Mouse (Mus musculus): ENCODE measurements around the gene Itm2b. TPM values are rescaled to one million over a fixed set of nuclear protein-coding genes. Genes with fewer than 3 reads are reported as not detected.

Gene Itm2b
- polyA plus RNA-seq, 2 experiments = 533 to 997 TPM

- H3K4me2 ChIP-seq (replicated peaks; ENCODE audit: low read depth, low read length, severe bottlenecking) = no peak overlapping the region
- no peaks in the 10 kb centered on the region for H3K27me3 ChIP-seq (ENCODE audit: control insufficient read depth, insufficient read depth, low read length)
- WGBS = 95% methylated on average over 11 of the region's 11 CpGs
- DNase-seq (ENCODE audit: low spot score) (no peak), ATAC-seq (ENCODE audit: low FRiP score, low read depth) (no peak)
- no peaks in the 10 kb centered on the region for H3K9me3 ChIP-seq (ENCODE audit: control insufficient read depth, low read length)
- peaks cover 97% of the 10 kb centered on the region for H3K36me3 ChIP-seq (ENCODE audit: control insufficient read depth, insufficient read depth, low read length)
- H3K9ac ChIP-seq (ENCODE audit: low read depth, low read length, severe bottlenecking) = no peak overlapping the region
- no peaks in the 10 kb centered on the region for H3K4me1 ChIP-seq (ENCODE audit: control insufficient read depth, insufficient read depth, low read length)
- H3K4me3 ChIP-seq (replicated peaks; ENCODE audit: low read length) = no peak overlapping the region
- TF ChIP-seq POLR2A (IDR thresholded peaks at IDR 0.05; ENCODE audit: borderline replicate concordance, extremely low read depth, insufficient read depth, insufficient read length) = no peak
- H3K27ac ChIP-seq (replicated peaks; ENCODE audit: low read depth, low read length) = no peak overlapping the region
Observed at GRCm38 (mm10) chr14:73363782-73364181, 21.3 kb downstream of the Itm2b start.

- H3K36me3 ChIP-seq (ENCODE audit: control insufficient read depth, insufficient read depth, low read length) = peaks cover 50% of the 10 kb centered on the region
- H3K4me2 ChIP-seq (replicated peaks; ENCODE audit: low read depth, low read length, severe bottlenecking) = no peak overlapping the region
- H3K27ac ChIP-seq (replicated peaks; ENCODE audit: low read depth, low read length) = no peak overlapping the region
- H3K4me1 ChIP-seq (ENCODE audit: control insufficient read depth, insufficient read depth, low read length) = no peaks in the 10 kb centered on the region
- H3K9ac ChIP-seq (ENCODE audit: low read depth, low read length, severe bottlenecking) = no peak overlapping the region
- DNase-seq (ENCODE audit: low spot score) (no peak), ATAC-seq (ENCODE audit: low FRiP score, low read depth) (no peak)
- no peaks in the 10 kb centered on the region for H3K9me3 ChIP-seq (ENCODE audit: control insufficient read depth, low read length)
- H3K4me3 ChIP-seq (replicated peaks; ENCODE audit: low read length) = no peak overlapping the region
- 92% methylated on average over 8 of the region's 8 CpGs for WGBS
- no peaks in the 10 kb centered on the region for H3K27me3 ChIP-seq (ENCODE audit: control insufficient read depth, insufficient read depth, low read length)
- TF ChIP-seq POLR2A (IDR thresholded peaks at IDR 0.05; ENCODE audit: borderline replicate concordance, extremely low read depth, insufficient read depth, insufficient read length) = no peak
Observed at GRCm38 (mm10) chr14:73354700-73355099, 30.4 kb downstream of the Itm2b start.

GRCm38 (mm10) chr14:73351118-73351517 is 34.0 kb downstream of the Itm2b start:
- ATAC-seq (ENCODE audit: low FRiP score, low read depth) = no peak
- TF ChIP-seq POLR2A (IDR thresholded peaks at IDR 0.05; ENCODE audit: borderline replicate concordance, extremely low read depth, insufficient read depth, insufficient read length) = no peak
- no peaks in the 10 kb centered on the region for H3K27me3 ChIP-seq (ENCODE audit: control insufficient read depth, insufficient read depth, low read length)
- no peak for DNase-seq (ENCODE audit: low spot score)
- no peak overlapping the region for H3K4me3 ChIP-seq (replicated peaks; ENCODE audit: low read length)
- H3K36me3 ChIP-seq (ENCODE audit: control insufficient read depth, insufficient read depth, low read length) = peaks cover 18% of the 10 kb centered on the region; the same call in 1 of the 2 replicates
- WGBS = 96% methylated on average over 5 of the region's 5 CpGs
- no peak overlapping the region for H3K27ac ChIP-seq (replicated peaks; ENCODE audit: low read depth, low read length)
- H3K9ac ChIP-seq (ENCODE audit: low read depth, low read length, severe bottlenecking) = no peak overlapping the region
- no peak overlapping the region for H3K4me2 ChIP-seq (replicated peaks; ENCODE audit: low read depth, low read length, severe bottlenecking)
- no peaks in the 10 kb centered on the region for H3K4me1 ChIP-seq (ENCODE audit: control insufficient read depth, insufficient read depth, low read length)
- H3K9me3 ChIP-seq (ENCODE audit: control insufficient read depth, low read length) = no peaks in the 10 kb centered on the region

GRCm38 (mm10) chr14:73350029-73350428 is 35.1 kb downstream of the Itm2b start:
- no peak overlapping the region for H3K9ac ChIP-seq (ENCODE audit: low read depth, low read length, severe bottlenecking)
- ATAC-seq (ENCODE audit: low FRiP score, low read depth) (no peak), DNase-seq (ENCODE audit: low spot score) (no peak)
- WGBS = 75% methylated on average over 1 of the region's 1 CpGs
- no peak for TF ChIP-seq POLR2A (IDR thresholded peaks at IDR 0.05; ENCODE audit: borderline replicate concordance, extremely low read depth, insufficient read depth, insufficient read length)
- no peak overlapping the region for H3K4me3 ChIP-seq (replicated peaks; ENCODE audit: low read length)
- H3K27me3 ChIP-seq (ENCODE audit: control insufficient read depth, insufficient read depth, low read length) = no peaks in the 10 kb centered on the region
- H3K36me3 ChIP-seq (ENCODE audit: control insufficient read depth, insufficient read depth, low read length) = 0 out of 2 replicates have a peak, but pooled peaks cover 7% of the 10 kb centered on the region
- no peak overlapping the region for H3K4me2 ChIP-seq (replicated peaks; ENCODE audit: low read depth, low read length, severe bottlenecking)
- H3K27ac ChIP-seq (replicated peaks; ENCODE audit: low read depth, low read length) = no peak overlapping the region
- H3K9me3 ChIP-seq (ENCODE audit: control insufficient read depth, low read length) = no peaks in the 10 kb centered on the region
- no peaks in the 10 kb centered on the region for H3K4me1 ChIP-seq (ENCODE audit: control insufficient read depth, insufficient read depth, low read length)

- no peak overlapping the region for H3K4me3 ChIP-seq (replicated peaks; ENCODE audit: low read length)
- no peak overlapping the region for H3K27ac ChIP-seq (replicated peaks; ENCODE audit: low read depth, low read length)
- H3K4me2 ChIP-seq (replicated peaks; ENCODE audit: low read depth, low read length, severe bottlenecking) = no peak overlapping the region
- WGBS = 57% methylated on average over 7 of the region's 7 CpGs
- no peaks in the 10 kb centered on the region for H3K4me1 ChIP-seq (ENCODE audit: control insufficient read depth, insufficient read depth, low read length)
- H3K9ac ChIP-seq (ENCODE audit: low read depth, low read length, severe bottlenecking) = no peak overlapping the region
- 0 out of 2 replicates have a peak, but pooled peaks cover 3% of the 10 kb centered on the region for H3K36me3 ChIP-seq (ENCODE audit: control insufficient read depth, insufficient read depth, low read length)
- ATAC-seq (ENCODE audit: low FRiP score, low read depth) (no peak), DNase-seq (ENCODE audit: low spot score) (no peak)
- H3K9me3 ChIP-seq (ENCODE audit: control insufficient read depth, low read length) = no peaks in the 10 kb centered on the region
- no peaks in the 10 kb centered on the region for H3K27me3 ChIP-seq (ENCODE audit: control insufficient read depth, insufficient read depth, low read length)
- TF ChIP-seq POLR2A (IDR thresholded peaks at IDR 0.05; ENCODE audit: borderline replicate concordance, extremely low read depth, insufficient read depth, insufficient read length) = no peak
Observed at GRCm38 (mm10) chr14:73349061-73349670, 35.9 kb downstream of the Itm2b start.
